Mouse (Mus musculus) CH12.LX (cell line): Measurements from ENCODE around the gene Hexim2. TPM values are rescaled to one million over a fixed set of nuclear protein-coding genes. Genes with fewer than 3 reads are reported as not detected.

Experiments
- DNase-seq: peaks from one replicate; pipeline ENCODE4 v3.0.0-alpha.2; 2013; ENCODE audit errors: extremely low read depth
- H3K27ac ChIP-seq: 2 replicates; pipeline ENCODE4 v1.5.1; 2012; ENCODE audit warnings: low read depth, mild to moderate bottlenecking, control low read depth, moderate library complexity; ENCODE audit not compliant: insufficient read depth
- H3K27me3 ChIP-seq: replicated peaks from 2 replicates; pipeline ENCODE3; 2012; ENCODE audit warnings: inconsistent platforms
- H3K36me3 ChIP-seq, 2 experiments: replicated peaks in 1 of 2; 2 replicates each; pipeline versions ENCODE3 to v1.6.1; 2012; ENCODE audit warnings: inconsistent platforms in 1 of 2, low read length in 1 of 2, mild to moderate bottlenecking in 1 of 2, mixed read lengths in 1 of 2, moderate library complexity in 1 of 2; ENCODE audit not compliant: control insufficient read depth in 1 of 2, insufficient read depth in 1 of 2
- H3K4me1 ChIP-seq, 2 experiments: 2 replicates each; pipeline ENCODE4 v1.6.1; 2012; ENCODE audit warnings: inconsistent platforms in 1 of 2, moderate library complexity in 1 of 2; ENCODE audit not compliant: insufficient read depth in 2 of 2, control insufficient read depth in 1 of 2
- H3K4me2 ChIP-seq: 2 replicates; pipeline ENCODE4 v1.6.1; 2012; ENCODE audit warnings: low read depth, mild to moderate bottlenecking, control low read depth; ENCODE audit not compliant: poor library complexity, insufficient read depth, severe bottlenecking
- H3K4me3 ChIP-seq, 3 experiments: fragments of 150-350 bp in 1 of 3; sonication (generic) in 1 of 3; replicated peaks in 1 of 3; 2 replicates each; pipeline versions ENCODE3 to v1.5.1; 2011 to 2012; ENCODE audit warnings: low read depth in 2 of 3, low read length in 2 of 3, mild to moderate bottlenecking in 2 of 3, moderate library complexity in 2 of 3, control low read depth in 1 of 3, improper control_type of control experiment in 1 of 3, inconsistent platforms in 1 of 3, mixed read lengths in 1 of 3; ENCODE audit not compliant: poor library complexity in 1 of 3
- H3K79me2 ChIP-seq: replicated peaks from 2 replicates; pipeline ENCODE4 v1.6.1; 2012; ENCODE audit warnings: mild to moderate bottlenecking, moderate library complexity; ENCODE audit not compliant: control insufficient read depth, poor library complexity, insufficient read depth, severe bottlenecking; ENCODE audit errors: extremely low read depth
- H3K9ac ChIP-seq: 2 replicates; pipeline ENCODE4 v1.6.1; 2012; ENCODE audit warnings: low read depth, mild to moderate bottlenecking, control low read depth, moderate library complexity; ENCODE audit not compliant: insufficient read depth
- H3K9me3 ChIP-seq: replicated peaks from 2 replicates; pipeline ENCODE3; 2012; ENCODE audit warnings: low read length, inconsistent platforms, mixed read lengths
- BHLHE40 ChIP-seq: IDR thresholded peaks from 2 replicates; pipeline ENCODE4 v1.6.1; 2011; ENCODE audit warnings: mild to moderate bottlenecking, low read depth, low read length, improper control_type of control experiment
- CHD2 ChIP-seq: IDR thresholded peaks from 2 replicates; pipeline ENCODE4 v1.6.1; 2011; ENCODE audit warnings: low read length, improper control_type of control experiment
- E2F4 ChIP-seq: IDR thresholded peaks from 2 replicates; pipeline ENCODE4 v1.6.1; 2011; ENCODE audit warnings: low read depth, low read length, improper control_type of control experiment; ENCODE audit not compliant: insufficient replicate concordance
- ELF1 ChIP-seq: IDR thresholded peaks from 2 replicates; pipeline ENCODE4 v1.6.1; 2014; ENCODE audit warnings: low read depth, mild to moderate bottlenecking, inconsistent platforms, low read length, improper control_type of control experiment
- EP300 ChIP-seq: IDR thresholded peaks from 2 replicates; pipeline ENCODE4 v1.6.1; 2011; ENCODE audit warnings: low read length, improper control_type of control experiment
- GABPA ChIP-seq: IDR thresholded peaks from 2 replicates; pipeline ENCODE4 v1.6.1; 2012; ENCODE audit warnings: low read depth, low read length, improper control_type of control experiment, inconsistent platforms; ENCODE audit not compliant: insufficient replicate concordance
- IRF4 ChIP-seq: IDR thresholded peaks from 2 replicates; pipeline ENCODE4 v1.6.1; 2014; ENCODE audit warnings: low read depth, mild to moderate bottlenecking, inconsistent platforms, low read length, improper control_type of control experiment
- JUN ChIP-seq: IDR thresholded peaks from 2 replicates; pipeline ENCODE4 v1.6.1; 2011; ENCODE audit warnings: low read depth, mild to moderate bottlenecking, low read length, improper control_type of control experiment, moderate library complexity; ENCODE audit not compliant: insufficient read depth
- JUND ChIP-seq: conservative IDR thresholded peaks from 2 replicates; pipeline ENCODE4 v1.6.1; 2011; ENCODE audit warnings: low read depth, low read length, improper control_type of control experiment
- KAT2A ChIP-seq: IDR thresholded peaks from 2 replicates; pipeline ENCODE4 v1.6.1; 2012; ENCODE audit warnings: low read length, improper control_type of control experiment, inconsistent platforms; ENCODE audit not compliant: insufficient replicate concordance
- MAZ ChIP-seq: IDR thresholded peaks from 2 replicates; pipeline ENCODE4 v1.6.1; 2012; ENCODE audit warnings: low read depth, mild to moderate bottlenecking, inconsistent platforms, low read length, improper control_type of control experiment, moderate library complexity
- MXI1 ChIP-seq: IDR thresholded peaks from 2 replicates; pipeline ENCODE4 v1.6.1; 2011; ENCODE audit warnings: mild to moderate bottlenecking, low read depth, low read length, improper control_type of control experiment
- NRF1 ChIP-seq: IDR thresholded peaks from 2 replicates; pipeline ENCODE4 v1.6.1; 2014; ENCODE audit warnings: low read depth, mild to moderate bottlenecking, inconsistent platforms, low read length, improper control_type of control experiment, moderate library complexity
- PAX5 ChIP-seq: IDR thresholded peaks from 2 replicates; pipeline ENCODE4 v1.6.1; 2012; ENCODE audit warnings: low read length, inconsistent platforms, mixed read lengths
- POLR2A ChIP-seq: IDR thresholded peaks from 2 replicates; pipeline ENCODE4 v1.6.1; 2011; ENCODE audit warnings: low read depth, mild to moderate bottlenecking, improper control_type of control experiment, low read length
- POLR2AphosphoS2 ChIP-seq: IDR thresholded peaks from 2 replicates; pipeline ENCODE4 v1.6.1; 2011; ENCODE audit warnings: low read depth, low read length, improper control_type of control experiment
- RAD21 ChIP-seq: IDR thresholded peaks from 2 replicates; pipeline ENCODE4 v1.6.1; 2011; ENCODE audit warnings: low read depth, mild to moderate bottlenecking, low read length, improper control_type of control experiment, moderate library complexity
- RCOR1 ChIP-seq: conservative IDR thresholded peaks from 2 replicates; pipeline ENCODE4 v1.6.1; 2012; ENCODE audit warnings: low read depth, mild to moderate bottlenecking, inconsistent platforms, low read length, improper control_type of control experiment
- SIN3A ChIP-seq: IDR thresholded peaks from 2 replicates; pipeline ENCODE4 v1.6.1; 2012; ENCODE audit warnings: low read length, improper control_type of control experiment, inconsistent platforms
- SMC3 ChIP-seq: IDR thresholded peaks from 2 replicates; pipeline ENCODE4 v1.6.1; 2011; ENCODE audit warnings: low read depth, low read length, improper control_type of control experiment
- TBP ChIP-seq: conservative IDR thresholded peaks from 2 replicates; pipeline ENCODE4 v1.6.1; 2011; ENCODE audit warnings: low read depth, low read length, improper control_type of control experiment
- TCF12 ChIP-seq: IDR thresholded peaks from 2 replicates; pipeline ENCODE4 v1.6.1; 2014; ENCODE audit warnings: low read depth, mild to moderate bottlenecking, inconsistent platforms, low read length, improper control_type of control experiment
- UBTF ChIP-seq: IDR thresholded peaks from 2 replicates; pipeline ENCODE4 v1.6.1; 2012; ENCODE audit warnings: low read depth, mild to moderate bottlenecking, inconsistent platforms, low read length, improper control_type of control experiment, moderate library complexity
- USF2 ChIP-seq: conservative IDR thresholded peaks from 2 replicates; pipeline ENCODE4 v1.6.1; 2011; ENCODE audit warnings: low read depth, low read length, improper control_type of control experiment
- ZC3H11A ChIP-seq: IDR thresholded peaks from 2 replicates; pipeline ENCODE4 v1.6.1; 2012; ENCODE audit warnings: low read depth, mild to moderate bottlenecking, inconsistent platforms, low read length, improper control_type of control experiment
- ZMIZ1 ChIP-seq: IDR thresholded peaks from 2 replicates; pipeline ENCODE4 v1.6.1; 2012; ENCODE audit warnings: low read depth, mild to moderate bottlenecking, inconsistent platforms, low read length, improper control_type of control experiment
- dilution Hi-C: fragments of 300-500 bp; cut with MboI; formaldehyde crosslinking; loops from 2 replicates; pipeline ENCODE4 v1.14.3; 2020; ENCODE audit warnings: low sequenced_read_pairs; ENCODE audit not compliant: extremely low pct_unique_long_range_greater_than_20kb, extremely low pct_ligation_motif_present
- in situ Hi-C: fragments of 300-500 bp; cut with MboI; formaldehyde crosslinking; loops from 3 replicates; pipeline ENCODE4 v1.14.3; 2019; ENCODE audit warnings: low sequenced_read_pairs, low pct_ligation_motif_present, low pct_unique_long_range_greater_than_20kb, mixed read lengths
- polyA plus RNA-seq: library from polyadenylated mRNA; unstranded; fragments of >175 nt; gene quantifications from 2 replicates; pipeline ENCODE4 v1.2.1, GENCODE M21; 2012; ENCODE audit warnings: low read depth; ENCODE audit not compliant: insufficient read length
- total RNA-seq, 2 experiments: library from RNA; depleted of rRNA; stranded (reverse); fragments of 300-350 nt in 1 of 2; fragments of >200 nt in 1 of 2; gene quantifications; 2 replicates each; pipeline ENCODE4 v1.2.3; 2012 to 2014

The Hexim2 gene
- total and polyA plus RNA-seq, 3 experiments, result 27.0 to 33.3 (median 28.8) TPM

GRCm38 (mm10) chr11:103105180-103105725 is 27.0 kb upstream of the Hexim2 start:
- Histone ChIP-seq H3K27ac (no peak overlapping the region), H3K36me3 (peaks cover 29 to 49% of the 10 kb centered on the region in 2 experiments), H3K27me3 (peaks cover 6% of the 10 kb centered on the region), H3K9me3 (no peaks in the 10 kb centered on the region), H3K9ac (no peak overlapping the region), H3K79me2 (peaks cover 18% of the 10 kb centered on the region), H3K4me1 (peaks cover 17 to 52% of the 10 kb centered on the region in 2 experiments), H3K4me2 (no peak overlapping the region), H3K4me3 (peak overlapping the region in 1 of 3 experiments; percentile 61)
- in situ Hi-C loops (no loop called here), dilution Hi-C loops (no loop called here)
- no peak for DNase-seq
- no peak for TF ChIP-seq EP300
- no peak for TF ChIP-seq ZC3H11A
- TF ChIP-seq BHLHE40, result no peak
- no peak for TF ChIP-seq SIN3A
- no peak for TF ChIP-seq ELF1
- no peak for TF ChIP-seq NRF1
- no peak for TF ChIP-seq MXI1
- no peak for TF ChIP-seq GABPA
- TF ChIP-seq SMC3, result no peak
- TF ChIP-seq USF2, result no peak
- no peak for TF ChIP-seq ZMIZ1

- Histone ChIP-seq H3K79me2 (peaks cover 13% of the 10 kb centered on the region; the same call in 1 of the 2 replicates), H3K27ac (no peak overlapping the region), H3K9ac (no peak overlapping the region), H3K9me3 (no peaks in the 10 kb centered on the region), H3K27me3 (peaks cover 6% of the 10 kb centered on the region), H3K4me2 (no peak overlapping the region), H3K36me3 (peaks cover 29 to 54% of the 10 kb centered on the region in 2 experiments), H3K4me3 (no peak overlapping the region), H3K4me1 (peaks cover 13 to 47% of the 10 kb centered on the region in 2 experiments)
- no peak for DNase-seq
- in situ Hi-C loops, result no loop called here
- dilution Hi-C loops, result no loop called here
- no peak for TF ChIP-seq POLR2AphosphoS2
- no peak for TF ChIP-seq JUND
Measured at GRCm38 (mm10) chr11:103105810-103106209, 26.4 kb upstream of the Hexim2 start.

- H3K4me2 ChIP-seq, result no peak overlapping the region
- DNase-seq, result no peak
- H3K4me3 ChIP-seq, result no peak overlapping the region
- dilution Hi-C loops, result no loop called here
- H3K4me1 ChIP-seq, result peaks cover 13 to 43% of the 10 kb centered on the region in 2 experiments
- H3K27me3 ChIP-seq, result peaks cover 5% of the 10 kb centered on the region
- H3K9ac ChIP-seq, result no peak overlapping the region
- H3K36me3 ChIP-seq, result peaks cover 32 to 60% of the 10 kb centered on the region in 2 experiments
- peaks cover 8% of the 10 kb centered on the region; the same call in 1 of the 2 replicates for H3K79me2 ChIP-seq
- H3K27ac ChIP-seq, result no peak overlapping the region
- H3K9me3 ChIP-seq, result no peaks in the 10 kb centered on the region
- in situ Hi-C loops, result no loop called here
- TF ChIP-seq BHLHE40, result no peak
- TF ChIP-seq MAZ, result no peak
- no peak for TF ChIP-seq KAT2A
- TF ChIP-seq IRF4, result no peak
- TF ChIP-seq POLR2AphosphoS2, result no peak
- TF ChIP-seq E2F4, result no peak
- no peak for TF ChIP-seq TCF12
- no peak for TF ChIP-seq UBTF
- no peak for TF ChIP-seq TBP
- no peak for TF ChIP-seq SIN3A
- TF ChIP-seq RAD21, result no peak
- no peak for TF ChIP-seq JUND
- no peak for TF ChIP-seq ZC3H11A
- no peak for TF ChIP-seq PAX5
- TF ChIP-seq POLR2A, result no peak
- no peak for TF ChIP-seq CHD2
- no peak for TF ChIP-seq JUN
- no peak for TF ChIP-seq RCOR1
Measured at GRCm38 (mm10) chr11:103106386-103106785, 25.8 kb upstream of the Hexim2 start.
